ENCODE assay signal across 11 mouse cellular contexts in genomic region chr6:113748351-113748750, GRCm38 (mm10). TPM values are rescaled to one million over a fixed set of nuclear protein-coding genes. Genes with fewer than 3 reads are reported as not detected.
DNase-seq lines count a peak whose midpoint lies in the region; ATAC-seq and TF ChIP-seq lines count a peak whose summit lies in the region.
"Had no signal": no experiment of that assay in that cellular context is flagged by ENCODE, and none has a peak within 500 bp of the region (broad histone marks: within the 10 kb centered on the region; RNA-seq: fewer than 3 reads in every experiment).

No protein-coding gene starts in this region.

- H3K4me3 ChIP-seq in forebrain, embryonic 13.5 days = no peak overlapping the region
- no peak overlapping the region for H3K4me3 ChIP-seq in forebrain, postnatal 0 days (ENCODE audit: low read depth, low read length)
- H3K4me3 ChIP-seq in midbrain, embryonic 11.5 days (ENCODE audit: low read depth, low read length) = no peak overlapping the region
- no peak overlapping the region for H3K4me3 ChIP-seq in midbrain, embryonic 13.5 days (replicated peaks)

- 0 out of 2 replicates have a peak, but pooled peaks cover 8% of the 10 kb centered on the region for H3K27me3 ChIP-seq in forebrain, embryonic 13.5 days
- no peaks in the 10 kb centered on the region for H3K27me3 ChIP-seq in forebrain, postnatal 0 days (ENCODE audit: insufficient read depth, low read length)
- H3K27me3 ChIP-seq in midbrain, embryonic 11.5 days (ENCODE audit: control insufficient read depth, insufficient read depth, low read length) = no peaks in the 10 kb centered on the region
- peaks cover 38% of the 10 kb centered on the region for H3K27me3 ChIP-seq in midbrain, embryonic 13.5 days

- H3K27ac ChIP-seq in forebrain, embryonic 13.5 days = no peak overlapping the region
- H3K27ac ChIP-seq in forebrain, postnatal 0 days (ENCODE audit: low read depth, low read length) = no peak overlapping the region
- H3K27ac ChIP-seq in midbrain, embryonic 11.5 days (ENCODE audit: low read depth, low read length) = no peak overlapping the region
- H3K27ac ChIP-seq in midbrain, embryonic 13.5 days = no peak overlapping the region

- no peak overlapping the region for H3K9ac ChIP-seq in forebrain, embryonic 13.5 days
- H3K9ac ChIP-seq in forebrain, postnatal 0 days = no peak overlapping the region
- peak overlapping the region; percentile 44; the same call in 1 of the 2 replicates for H3K9ac ChIP-seq in midbrain, embryonic 11.5 days (ENCODE audit: low read length)
- no peak overlapping the region for H3K9ac ChIP-seq in midbrain, embryonic 13.5 days (replicated peaks)

- H3K36me3 ChIP-seq in forebrain, embryonic 13.5 days (ENCODE audit: poor library complexity, severe bottlenecking) = peaks cover 19% of the 10 kb centered on the region
- peaks cover 43% of the 10 kb centered on the region for H3K36me3 ChIP-seq in forebrain, postnatal 0 days (ENCODE audit: insufficient read depth)
- no peaks in the 10 kb centered on the region for H3K36me3 ChIP-seq in midbrain, embryonic 11.5 days (ENCODE audit: control insufficient read depth, insufficient read depth, low read length)
- peaks cover 24% of the 10 kb centered on the region for H3K36me3 ChIP-seq in midbrain, embryonic 13.5 days

- H3K9me3 ChIP-seq in forebrain, embryonic 13.5 days (replicated peaks) = no peaks in the 10 kb centered on the region
- H3K9me3 ChIP-seq in forebrain, postnatal 0 days (ENCODE audit: low read length) = no peaks in the 10 kb centered on the region
- no peaks in the 10 kb centered on the region for H3K9me3 ChIP-seq in midbrain, embryonic 11.5 days (ENCODE audit: control insufficient read depth, low read length)
- no peaks in the 10 kb centered on the region for H3K9me3 ChIP-seq in midbrain, embryonic 13.5 days

- no peak for TF ChIP-seq CTCF in forebrain, postnatal 0 days (IDR thresholded peaks at IDR 0.05; ENCODE audit: low read depth)

- H3K4me1 ChIP-seq in forebrain, embryonic 13.5 days = no peaks in the 10 kb centered on the region
- H3K4me1 ChIP-seq in forebrain, postnatal 0 days (ENCODE audit: insufficient read depth) = no peaks in the 10 kb centered on the region
- no peaks in the 10 kb centered on the region for H3K4me1 ChIP-seq in midbrain, embryonic 11.5 days (ENCODE audit: control insufficient read depth, insufficient read depth, low read length)
- no peaks in the 10 kb centered on the region for H3K4me1 ChIP-seq in midbrain, embryonic 13.5 days (replicated peaks)

- peak overlapping the region; percentile 3; the same call in 1 of the 2 replicates for H3K4me2 ChIP-seq in forebrain, embryonic 13.5 days
- no peak overlapping the region for H3K4me2 ChIP-seq in forebrain, postnatal 0 days (ENCODE audit: low read depth)
- peak overlapping the region; percentile 17; the same call in 1 of the 2 replicates for H3K4me2 ChIP-seq in midbrain, embryonic 11.5 days
- no peak overlapping the region for H3K4me2 ChIP-seq in midbrain, embryonic 13.5 days (replicated peaks)

- 32% methylated on average over 26 of the region's 26 CpGs for WGBS in forebrain, embryonic 13.5 days
- WGBS in forebrain, postnatal 0 days = 39% methylated on average over 26 of the region's 26 CpGs
- WGBS in midbrain, embryonic 11.5 days = 26% methylated on average over 26 of the region's 26 CpGs
- WGBS in midbrain, embryonic 13.5 days = 37% methylated on average over 26 of the region's 26 CpGs

- no peak for DNase-seq in forebrain, postnatal 0 days
- DNase-seq in midbrain, embryonic 11.5 days (ENCODE audit: low spot score, missing footprints) = no peak
- DNase-seq in retina, postnatal 1 day = peak; percentile 10
- DNase-seq in right cerebral cortex, postnatal 10 days (ENCODE audit: low spot score in 2 of 2) = no peak
- no peak for DNase-seq in adrenal gland, adult 18-20 months (ENCODE audit: low spot score in 2 of 2)
- DNase-seq: B cell, adult 2 months; gastrocnemius, postnatal 10 days had no signal

- no peak for ATAC-seq in forebrain, embryonic 13.5 days
- ATAC-seq in forebrain, postnatal 0 days = no peak
- ATAC-seq in midbrain, embryonic 11.5 days (ENCODE audit: low FRiP score) = no peak
- ATAC-seq in midbrain, embryonic 13.5 days = no peak
- peak; percentile 46 for ATAC-seq in granulocyte monocyte progenitor cell, adult 5-6 weeks (replicated peaks; ENCODE audit: poor library complexity, severe bottlenecking)

RNA-seq across cellular contexts. Expression of gene Sec13, which starts 7.8 kb away (rescaled TPM):
- 256 and 269 TPM in 2 replicates for polyA plus RNA-seq in forebrain, embryonic 13.5 days (2015; fragmentation: Nextera tagmentation; extraction: Ambion mirVana)
- 167 and 189 TPM in 2 replicates for total RNA-seq in forebrain, postnatal 0 days (2014; rRNA removed)
- 183 and 194 TPM in 2 replicates for polyA plus RNA-seq in forebrain, postnatal 0 days (2015; fragmentation: Nextera tagmentation; extraction: Ambion mirVana)
- polyA plus RNA-seq in midbrain, embryonic 11.5 days (2014; fragmentation: Nextera tagmentation; extraction: Ambion mirVana) = 250 and 264 TPM in 2 replicates
- polyA plus RNA-seq in midbrain, embryonic 13.5 days (2015; fragmentation: Nextera tagmentation; extraction: Ambion mirVana) = 229 and 232 TPM in 2 replicates
- 141 and 145 TPM in 2 replicates for total RNA-seq in granulocyte monocyte progenitor cell, adult 5-6 weeks (2014; fragmentation: Nextera tagmentation)
- total RNA-seq in granulocyte monocyte progenitor cell, adult 5-6 weeks (2017) = 161 and 217 TPM in 2 replicates
- 100 to 1,000 TPM; 111 to 113 TPM for total RNA-seq in adrenal gland, adult 18-20 months (2021)

RNA-seq across cellular contexts. Expression of gene Ghrl, which starts 28.7 kb away (rescaled TPM):
- 0.42 and 1.0 TPM in 2 replicates for polyA plus RNA-seq in forebrain, embryonic 13.5 days (2015; fragmentation: Nextera tagmentation; extraction: Ambion mirVana)
- total RNA-seq in forebrain, postnatal 0 days (2014; rRNA removed) = not detected in 2 replicates
- polyA plus RNA-seq in forebrain, postnatal 0 days (2015; fragmentation: Nextera tagmentation; extraction: Ambion mirVana) = 0.61 TPM in 1 of 2 replicates, not detected in the other
- polyA plus RNA-seq in midbrain, embryonic 11.5 days (2014; fragmentation: Nextera tagmentation; extraction: Ambion mirVana) = 0.33 and 0.40 TPM in 2 replicates
- 0.70 and 1.8 TPM in 2 replicates for polyA plus RNA-seq in midbrain, embryonic 13.5 days (2015; fragmentation: Nextera tagmentation; extraction: Ambion mirVana)
- not detected in 2 replicates for total RNA-seq in granulocyte monocyte progenitor cell, adult 5-6 weeks (2014; fragmentation: Nextera tagmentation)
- 3.2 TPM in 1 of 2 replicates, not detected in the other for total RNA-seq in granulocyte monocyte progenitor cell, adult 5-6 weeks (2017)
- total RNA-seq in adrenal gland, adult 18-20 months (2021) = not detected
- total RNA-seq: gastrocnemius, postnatal 10 days; neutrophil, adult 5-6 weeks had no signal

RNA-seq across cellular contexts. Expression of gene Tatdn2, which starts 51.5 kb away (rescaled TPM):
- 0.47 and 0.81 TPM in 2 replicates for polyA plus RNA-seq in forebrain, embryonic 13.5 days (2015; fragmentation: Nextera tagmentation; extraction: Ambion mirVana)
- 67.0 and 69.2 TPM in 2 replicates for total RNA-seq in forebrain, postnatal 0 days (2014; rRNA removed)
- polyA plus RNA-seq in forebrain, postnatal 0 days (2015; fragmentation: Nextera tagmentation; extraction: Ambion mirVana) = 1.4 and 1.7 TPM in 2 replicates
- 1.0 and 1.7 TPM in 2 replicates for polyA plus RNA-seq in midbrain, embryonic 11.5 days (2014; fragmentation: Nextera tagmentation; extraction: Ambion mirVana)
- 0.93 and 1.0 TPM in 2 replicates for polyA plus RNA-seq in midbrain, embryonic 13.5 days (2015; fragmentation: Nextera tagmentation; extraction: Ambion mirVana)
- 32.5 and 43.1 TPM in 2 replicates for total RNA-seq in granulocyte monocyte progenitor cell, adult 5-6 weeks (2014; fragmentation: Nextera tagmentation)
- total RNA-seq in granulocyte monocyte progenitor cell, adult 5-6 weeks (2017) = 111 and 115 TPM in 2 replicates
- total RNA-seq in adrenal gland, adult 18-20 months (2021) = 10 to 100 TPM; 50.4 to 63.2 TPM

Comparison
In these comparisons a context has a peak if more than half of its experiments do, and no peak if none do; other contexts are left out.
1. H3K4me2 ChIP-seq: peak in forebrain, embryonic 13.5 days (single experiment) and midbrain, embryonic 11.5 days (single experiment); none in forebrain, postnatal 0 days (single experiment) and midbrain, embryonic 13.5 days (single experiment).